Mouse (Mus musculus) neural tube, embryonic 14.5 days (tissue): Measurements from ENCODE around the gene Cd4. TPM values are rescaled to one million over a fixed set of nuclear protein-coding genes. Genes with fewer than 3 reads are reported as not detected.

Source experiments
- ATAC-seq: fragments of 200-750 bp; cut with Nextera tagmentation; 2 replicates; pipeline ENCODE4 v1.8.0; 2017; ENCODE audit warnings: low read depth, mild to moderate bottlenecking, moderate TSS enrichment, moderate library complexity
- H3K27ac ChIP-seq: fragments of 300-500 bp; sonication (generic); 2 replicates; pipeline ENCODE4 v1.5.1; 2014; ENCODE audit warnings: low read depth, mild to moderate bottlenecking, control low read depth, low read length, moderate library complexity, mixed read lengths
- H3K27me3 ChIP-seq: fragments of 300-500 bp; sonication (generic); 2 replicates; pipeline ENCODE4 v1.6.1; 2014; ENCODE audit warnings: low read length; ENCODE audit not compliant: control insufficient read depth, insufficient read depth
- H3K36me3 ChIP-seq: fragments of 300-500 bp; sonication (generic); 2 replicates; pipeline ENCODE4 v1.6.1; 2014; ENCODE audit warnings: low read length, mixed read lengths; ENCODE audit not compliant: control insufficient read depth, insufficient read depth
- H3K4me1 ChIP-seq: fragments of 300-500 bp; sonication (generic); 2 replicates; pipeline ENCODE4 v1.6.1; 2014; ENCODE audit warnings: low read length; ENCODE audit not compliant: control insufficient read depth, insufficient read depth
- H3K4me2 ChIP-seq: fragments of 300-500 bp; sonication (generic); 2 replicates; pipeline ENCODE4 v1.6.1; 2014; ENCODE audit warnings: mild to moderate bottlenecking, low read depth, low read length, control low read depth
- H3K4me3 ChIP-seq: fragments of 300-500 bp; sonication (generic); 2 replicates; pipeline ENCODE4 v1.5.1; 2014; ENCODE audit warnings: low read depth, low read length, control low read depth, mixed read lengths
- H3K9ac ChIP-seq: fragments of 300-500 bp; sonication (generic); replicated peaks from 2 replicates; pipeline ENCODE4 v1.6.1; 2014; ENCODE audit warnings: low read depth, mild to moderate bottlenecking, control low read depth, low read length, mixed read lengths
- H3K9me3 ChIP-seq: fragments of 300-500 bp; sonication (generic); 2 replicates; pipeline ENCODE4 v1.6.1; 2016; ENCODE audit warnings: low read length; ENCODE audit not compliant: control insufficient read depth
- WGBS: fragments of 180-500 bp; shearing (Covaris S2); extraction: QIAGEN DNeasy Blood & Tissue Kit; methylation state at CpG from one replicate; pipeline ENCODE4 v1.1.7; 2014; 5-methylcytosine and 5-hydroxymethylcytosine counted together
- polyA plus RNA-seq: library from polyadenylated mRNA; unstranded; fragments of >200 nt; fragmentation: Nextera tagmentation; extraction: Ambion mirVana; gene quantifications from 2 replicates; pipeline ENCODE4 v1.2.1, GENCODE M21; 2014

Cd4 gene
- polyA plus RNA-seq, 1 experiment from 2014 or later: 0.12 TPM

- Histone ChIP-seq H3K27me3 (no peaks in the 10 kb centered on the region), H3K9me3 (no peaks in the 10 kb centered on the region), H3K4me1 (peaks cover 50% of the 10 kb centered on the region), H3K36me3 (no peaks in the 10 kb centered on the region), H3K4me2 (peak overlapping the region; percentile 37), H3K9ac (peak overlapping the region; percentile 37; the same call in 1 of the 2 replicates), H3K4me3 (0 out of 2 replicates have a peak overlapping the region, but pooled peaks have one; percentile 9), H3K27ac (peak overlapping the region; percentile 71)
- no peak for ATAC-seq
- WGBS: 11% methylated on average over 12 of the region's 12 CpGs
Observed at GRCm38 (mm10) chr6:124859725-124860124, 28.3 kb downstream of the Cd4 start.

GRCm38 (mm10) chr6:124858561-124859318, 29.3 kb downstream of the Cd4 start:
- H3K9me3 ChIP-seq: no peaks in the 10 kb centered on the region
- no peak for ATAC-seq
- H3K9ac ChIP-seq: no peak overlapping the region
- no peaks in the 10 kb centered on the region for H3K27me3 ChIP-seq
- H3K36me3 ChIP-seq: no peaks in the 10 kb centered on the region
- WGBS: 78% methylated on average over 28 of the region's 28 CpGs
- no peak overlapping the region for H3K4me3 ChIP-seq
- H3K27ac ChIP-seq: no peak overlapping the region
- H3K4me1 ChIP-seq: peaks cover 44% of the 10 kb centered on the region
- H3K4me2 ChIP-seq: peak overlapping the region; percentile 76; the same call in 1 of the 2 replicates

GRCm38 (mm10) chr6:124857840-124858530, 30.0 kb downstream of the Cd4 start:
- ATAC-seq: no peak
- no peaks in the 10 kb centered on the region for H3K27me3 ChIP-seq
- peak overlapping the region; percentile 95; the same call in 1 of the 2 replicates for H3K9ac ChIP-seq
- H3K4me1 ChIP-seq: peaks cover 44% of the 10 kb centered on the region
- no peaks in the 10 kb centered on the region for H3K36me3 ChIP-seq
- peak overlapping the region; percentile 76 for H3K4me2 ChIP-seq
- WGBS: 21% methylated on average over 26 of the region's 26 CpGs
- H3K27ac ChIP-seq: peak overlapping the region; percentile 99
- no peaks in the 10 kb centered on the region for H3K9me3 ChIP-seq
- peak overlapping the region; percentile 71 for H3K4me3 ChIP-seq

- Histone ChIP-seq H3K27ac (peak within 1 kb of the TSS; percentile 99), H3K36me3 (0 out of 2 replicates have a peak, but pooled peaks cover 3% of the 10 kb centered on the region), H3K27me3 (no peaks in the 10 kb centered on the region), H3K4me3 (peak within 1 kb of the TSS; percentile 71), H3K4me1 (peaks cover 37% of the 10 kb centered on the region), H3K4me2 (peak within 1 kb of the TSS; percentile 76), H3K9ac (peak within 1 kb of the TSS; percentile 95), H3K9me3 (no peaks in the 10 kb centered on the region)
- WGBS: under 1% methylated on average over 86 of the region's 86 CpGs
- peak; percentile 90 for ATAC-seq
Observed at GRCm38 (mm10) chr6:124856916-124857839, 30.8 kb downstream of the Cd4 start, which contains the start of gene P3h3. Gene P3h3, minus strand, starts transcription at chr6:124857752.

GRCm38 (mm10) chr6:124856321-124856720, 31.7 kb downstream of the Cd4 start:
- WGBS: 6% methylated on average over 13 of the region's 14 CpGs
- Histone ChIP-seq H3K4me3 (peak overlapping the region; percentile 71), H3K27ac (peak overlapping the region; percentile 99), H3K4me2 (peak overlapping the region; percentile 76), H3K27me3 (no peaks in the 10 kb centered on the region), H3K9me3 (no peaks in the 10 kb centered on the region), H3K9ac (peak overlapping the region; percentile 95), H3K36me3 (0 out of 2 replicates have a peak, but pooled peaks cover 4% of the 10 kb centered on the region), H3K4me1 (peaks cover 29% of the 10 kb centered on the region)
- peak; percentile 81 for ATAC-seq

GRCm38 (mm10) chr6:124854647-124855046, 33.4 kb downstream of the Cd4 start:
- no peak for ATAC-seq
- 0 out of 2 replicates have a peak, but pooled peaks cover 4% of the 10 kb centered on the region for H3K36me3 ChIP-seq
- H3K4me3 ChIP-seq: no peak overlapping the region
- H3K9ac ChIP-seq: no peak overlapping the region
- H3K27ac ChIP-seq: no peak overlapping the region
- peaks cover 12% of the 10 kb centered on the region; the same call in 1 of the 2 replicates for H3K4me1 ChIP-seq
- H3K9me3 ChIP-seq: no peaks in the 10 kb centered on the region
- H3K4me2 ChIP-seq: no peak overlapping the region
- H3K27me3 ChIP-seq: no peaks in the 10 kb centered on the region
- 82% methylated on average over 12 of the region's 12 CpGs for WGBS

- Histone ChIP-seq H3K27me3 (no peaks in the 10 kb centered on the region), H3K36me3 (peaks cover 8% of the 10 kb centered on the region; the same call in 1 of the 2 replicates), H3K4me1 (no peaks in the 10 kb centered on the region), H3K9me3 (no peaks in the 10 kb centered on the region), H3K9ac (no peak overlapping the region), H3K4me2 (no peak overlapping the region), H3K27ac (no peak overlapping the region), H3K4me3 (no peak overlapping the region)
- ATAC-seq: no peak
- WGBS: 45% methylated on average over 6 of the region's 8 CpGs
Observed at GRCm38 (mm10) chr6:124850535-124850934, 37.5 kb downstream of the Cd4 start.

GRCm38 (mm10) chr6:124847305-124847704, 40.7 kb downstream of the Cd4 start:
- Histone ChIP-seq H3K4me1 (no peaks in the 10 kb centered on the region), H3K4me3 (no peak overlapping the region), H3K4me2 (no peak overlapping the region; the same call in 1 of the 2 replicates), H3K36me3 (peaks cover 10% of the 10 kb centered on the region; the same call in 1 of the 2 replicates), H3K27me3 (no peaks in the 10 kb centered on the region), H3K9ac (no peak overlapping the region), H3K9me3 (no peaks in the 10 kb centered on the region), H3K27ac (peak overlapping the region; percentile 52; the same call in 1 of the 2 replicates)
- ATAC-seq: peak; percentile 90
- WGBS: 4% methylated on average over 9 of the region's 9 CpGs
